Mouse (Mus musculus): ENCODE data around the gene Thbs1.
A peak's percentile ranks its signal among the peaks of the same experiment; 100 is the strongest.
"Not testable (repeated sequence)": the region's sequence is repeated elsewhere in the genome, so short reads cannot be mapped to it uniquely, and the experiment has no call there.

Gene Thbs1

DNA sequence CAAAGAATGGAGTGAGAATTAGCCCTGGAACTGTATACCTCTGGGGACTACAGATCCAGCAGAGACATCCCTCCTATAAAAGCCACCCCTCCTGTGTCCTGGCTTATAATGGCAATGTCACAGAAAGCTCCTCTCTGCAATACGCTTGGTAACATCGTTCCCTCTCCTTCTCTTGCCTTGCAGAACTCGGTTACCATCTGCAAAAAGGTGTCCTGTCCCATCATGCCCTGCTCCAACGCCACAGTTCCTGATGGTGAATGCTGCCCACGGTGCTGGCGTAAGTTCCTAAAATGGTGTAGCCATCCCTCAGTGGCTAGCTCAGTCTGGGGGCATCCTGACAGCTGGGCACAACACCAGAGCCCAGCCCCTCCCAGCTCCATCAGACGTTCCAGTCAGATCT, 4.0 kb downstream of the Thbs1 start:
- DNase-seq, result no peak

DNA sequence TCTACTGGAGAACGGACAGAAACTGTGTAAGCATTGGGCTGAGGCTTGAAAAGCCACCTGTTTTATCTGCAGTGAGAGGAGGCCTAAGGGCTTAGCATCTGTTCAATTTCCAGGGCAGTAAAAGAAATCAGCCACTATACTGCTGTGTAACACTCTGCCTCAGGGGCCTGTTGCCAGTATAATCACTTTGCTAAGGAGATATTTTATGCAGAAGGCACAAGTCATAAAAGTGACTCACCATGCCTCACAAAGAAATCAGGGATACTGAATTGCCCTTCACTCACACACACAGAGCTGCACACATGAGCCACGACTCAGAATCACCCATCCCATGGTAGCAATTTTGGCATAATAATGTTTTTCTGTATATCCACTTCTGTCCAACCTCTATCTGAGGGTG, 4.5 kb downstream of the Thbs1 start:
- DNase-seq, result no peak

GRCm38 (mm10) chr2:118116754-118117290, 5.1 kb downstream of the Thbs1 start:
- no peak for DNase-seq

- DNase-seq, result no peak
These were observed 5.7 kb downstream of the Thbs1 start for GRCm38 (mm10) chr2:118117401-118117800.

DNA sequence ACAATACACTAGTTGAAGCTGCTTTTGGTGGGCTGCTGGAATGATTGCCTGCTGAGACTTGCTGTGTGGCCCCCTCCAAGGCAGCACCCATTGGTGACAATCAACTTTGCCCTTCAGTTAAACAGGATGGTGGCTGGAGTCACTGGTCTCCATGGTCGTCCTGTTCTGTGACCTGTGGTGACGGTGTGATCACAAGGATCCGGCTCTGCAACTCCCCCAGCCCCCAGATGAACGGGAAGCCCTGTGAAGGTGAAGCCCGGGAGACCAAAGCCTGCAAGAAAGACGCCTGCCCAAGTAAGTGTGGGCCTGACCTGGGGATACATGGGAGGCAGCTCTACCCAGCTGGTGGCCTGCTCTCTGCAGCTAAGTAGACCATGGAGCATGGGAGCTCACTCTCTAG, 6.4 kb downstream of the Thbs1 start:
- no peak for DNase-seq

DNA sequence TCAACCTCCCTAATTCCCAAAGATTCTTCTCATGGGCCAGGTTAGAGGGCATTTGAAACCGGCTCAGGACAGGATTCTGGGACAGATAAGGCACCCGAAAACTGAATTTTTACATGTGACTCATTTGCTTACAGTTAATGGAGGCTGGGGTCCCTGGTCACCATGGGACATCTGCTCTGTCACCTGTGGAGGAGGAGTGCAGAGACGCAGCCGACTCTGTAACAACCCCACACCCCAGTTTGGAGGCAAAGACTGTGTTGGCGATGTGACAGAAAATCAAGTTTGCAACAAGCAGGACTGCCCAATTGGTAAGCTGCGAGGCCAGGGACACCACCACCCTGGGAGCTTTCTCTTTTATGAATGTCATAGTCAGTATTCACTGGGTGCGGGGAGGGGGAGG, 6.8 kb downstream of the Thbs1 start:
- DNase-seq, result no peak

DNA sequence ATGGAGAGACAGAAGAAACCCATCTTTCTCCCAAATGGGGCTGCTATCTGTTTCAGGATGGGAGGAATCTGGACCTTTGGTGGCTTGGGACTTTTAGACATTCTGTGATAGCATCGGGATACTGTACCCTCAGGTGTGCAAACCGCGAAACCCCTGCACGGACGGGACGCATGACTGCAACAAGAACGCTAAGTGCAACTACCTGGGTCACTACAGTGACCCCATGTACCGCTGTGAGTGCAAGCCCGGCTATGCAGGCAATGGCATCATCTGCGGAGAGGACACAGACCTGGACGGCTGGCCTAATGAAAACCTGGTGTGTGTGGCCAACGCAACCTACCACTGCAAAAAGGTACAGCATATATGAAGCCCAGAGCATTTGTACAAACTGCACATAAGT, 8.0 kb downstream of the Thbs1 start:
- no peak for DNase-seq

DNA sequence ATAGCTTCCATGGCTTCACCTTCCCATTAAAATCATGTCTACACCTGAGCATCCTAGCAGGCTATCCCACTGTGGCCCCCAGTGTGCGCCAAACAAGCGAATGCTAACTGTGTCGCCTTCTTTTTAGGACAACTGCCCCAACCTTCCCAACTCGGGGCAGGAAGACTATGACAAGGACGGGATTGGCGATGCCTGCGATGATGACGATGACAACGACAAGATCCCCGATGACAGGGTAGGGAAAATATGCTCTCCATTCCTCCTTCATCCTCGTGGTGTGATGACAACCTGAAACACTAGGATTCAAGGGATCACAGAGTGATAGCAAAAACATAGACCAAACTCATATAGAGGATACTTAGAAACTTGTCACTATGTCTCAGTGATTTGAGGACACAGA, 8.4 kb downstream of the Thbs1 start:
- DNase-seq, result no peak

GRCm38 (mm10) chr2:118120751-118121150, 9.1 kb downstream of the Thbs1 start:
- no peak for DNase-seq

DNA sequence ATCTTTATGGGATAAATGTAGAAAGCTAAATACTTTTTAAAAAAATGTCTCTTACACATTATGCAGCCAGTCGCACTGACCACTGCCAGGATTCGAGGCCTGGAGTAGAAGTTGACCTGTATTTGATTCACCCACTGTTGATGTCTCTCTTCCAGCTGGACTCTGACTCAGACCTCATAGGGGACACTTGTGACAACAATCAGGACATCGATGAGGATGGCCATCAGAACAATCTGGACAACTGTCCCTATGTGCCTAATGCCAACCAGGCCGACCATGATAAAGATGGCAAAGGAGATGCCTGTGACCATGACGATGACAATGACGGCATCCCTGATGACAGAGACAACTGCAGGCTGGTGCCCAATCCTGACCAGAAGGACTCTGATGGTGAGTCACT, 10.6 kb downstream of the Thbs1 start:
- no peak for DNase-seq

GRCm38 (mm10) chr2:118123743-118124142, 12.1 kb downstream of the Thbs1 start:
- DNase-seq, result no peak

DNA sequence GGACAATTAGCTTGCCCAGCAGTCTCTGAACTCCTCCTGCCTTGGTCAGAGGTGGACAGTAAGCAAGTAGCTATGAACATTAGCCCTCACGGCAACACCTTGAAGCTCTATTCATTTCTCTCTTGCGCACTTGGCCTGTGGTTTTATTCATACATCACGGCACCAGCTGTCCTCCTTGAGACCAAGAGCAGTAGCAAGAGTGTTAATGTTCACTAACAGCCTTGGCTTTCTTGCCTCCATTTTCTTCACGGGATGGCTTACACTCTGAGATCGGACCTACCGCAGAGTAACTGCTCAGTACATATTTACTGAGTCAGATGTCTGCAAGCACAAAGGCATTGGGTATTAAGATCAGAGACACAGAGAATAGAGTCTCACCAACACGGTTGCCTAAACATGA, 12.8 kb downstream of the Thbs1 start:
- DNase-seq, result no peak

DNA sequence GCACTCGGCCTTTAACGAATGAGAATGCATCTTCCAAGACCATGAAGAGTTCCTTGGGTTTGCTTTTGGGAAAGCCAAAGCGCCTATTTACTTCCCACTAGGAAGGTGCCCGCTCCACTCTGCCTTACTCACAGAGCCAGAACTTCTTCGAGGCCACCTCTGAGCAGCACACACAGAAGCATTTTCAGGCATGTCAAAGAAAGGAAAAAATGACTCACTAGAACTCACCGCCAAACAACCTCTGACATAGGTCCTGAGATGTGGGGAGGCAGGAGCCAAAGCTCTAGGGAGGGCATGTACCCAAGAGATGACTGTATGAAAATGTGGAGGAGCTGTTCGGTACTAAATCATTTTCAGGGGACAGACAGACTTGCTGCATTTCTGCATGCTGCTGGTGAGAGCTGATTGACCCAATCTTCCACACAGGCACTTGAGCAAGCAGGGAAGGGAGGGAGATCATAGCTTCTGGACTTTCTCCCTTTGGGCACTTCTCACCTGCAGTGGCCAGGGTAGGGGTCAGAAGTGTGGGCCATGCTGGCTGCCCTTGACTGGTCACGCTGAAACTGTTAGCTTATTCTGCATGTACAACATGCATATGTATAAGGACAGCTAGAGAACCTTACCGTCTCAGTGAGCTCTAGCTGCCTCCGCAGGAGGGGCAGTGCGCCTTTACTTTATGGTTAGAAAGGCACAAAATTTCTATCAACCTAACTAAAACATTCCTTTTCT, 13.7 kb downstream of the Thbs1 start:
- DNase-seq, result peak; percentile 55 to 83

DNA sequence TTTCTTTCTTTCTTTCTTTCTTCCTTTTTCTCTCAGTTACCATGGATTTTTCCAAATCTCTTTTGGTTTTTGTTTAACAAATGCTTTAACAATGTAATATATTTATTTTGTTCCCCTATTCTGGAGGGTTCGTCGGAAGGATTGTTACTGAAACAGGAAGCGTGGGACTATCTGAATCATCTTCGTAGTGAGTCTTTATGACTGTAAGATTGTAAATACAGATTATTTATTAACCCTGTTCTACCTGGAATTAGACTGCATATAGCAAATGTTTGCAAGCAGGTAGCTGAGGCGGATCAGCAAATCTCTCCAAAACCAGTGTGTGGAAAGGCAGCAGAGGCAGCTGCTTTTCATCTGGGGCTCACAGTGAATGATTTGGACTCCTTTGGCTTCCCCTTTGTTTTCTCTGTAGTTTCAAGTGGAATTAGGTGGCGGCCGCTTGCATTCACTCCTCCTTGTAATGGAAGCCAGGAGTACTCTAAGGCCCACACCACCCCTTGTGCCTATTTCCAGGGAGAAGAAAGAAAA, 14.3 kb downstream of the Thbs1 start:
- DNase-seq, result no peak

DNA sequence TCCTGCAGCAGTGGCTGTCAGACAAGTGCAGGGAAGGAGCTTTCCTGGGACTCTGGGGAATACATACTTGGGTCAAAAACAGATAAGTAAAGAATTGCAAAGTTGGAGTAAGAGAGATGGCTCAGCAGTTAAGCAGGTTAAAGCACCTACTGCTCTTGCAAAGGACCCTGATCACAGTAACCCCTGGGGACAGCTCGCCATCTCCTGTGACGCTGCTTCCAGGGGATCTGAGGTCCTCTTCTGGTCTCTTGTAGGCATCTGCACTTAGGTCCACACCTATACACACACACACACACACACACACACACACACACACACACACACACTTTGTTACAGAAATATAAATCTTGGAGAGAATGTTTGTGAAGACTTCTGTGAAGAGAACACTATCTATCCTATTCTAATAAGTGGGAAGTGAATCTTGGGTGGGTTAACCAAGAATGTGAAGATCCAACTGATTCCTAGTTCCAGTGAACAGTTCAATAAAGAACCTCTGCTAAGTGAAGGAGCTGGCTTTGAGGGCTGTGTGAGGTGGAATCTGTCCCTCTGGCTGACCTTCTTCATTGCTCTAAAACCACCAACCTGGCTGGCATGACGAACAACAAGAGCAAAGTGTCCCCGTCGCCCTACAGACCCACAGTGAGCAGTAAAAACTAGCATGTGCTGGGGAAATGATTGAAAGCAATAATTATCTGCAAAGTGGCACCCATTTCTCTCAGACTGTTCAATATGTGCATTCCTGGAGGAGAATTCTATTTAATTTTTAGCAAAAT, 16.0 kb downstream of the Thbs1 start:
- DNase-seq, result no peak

GRCm38 (mm10) chr2:118128313-118128712, 16.6 kb downstream of the Thbs1 start:
- no peak for DNase-seq

- DNase-seq, result no peak
These were observed 25.4 kb downstream of the Thbs1 start for GRCm38 (mm10) chr2:118137071-118137470.

- DNase-seq, result no peak
These were observed 26.1 kb downstream of the Thbs1 start for GRCm38 (mm10) chr2:118137776-118138175.

GRCm38 (mm10) chr2:118139261-118139660, 27.6 kb downstream of the Thbs1 start:
- DNase-seq, result no peak

DNA sequence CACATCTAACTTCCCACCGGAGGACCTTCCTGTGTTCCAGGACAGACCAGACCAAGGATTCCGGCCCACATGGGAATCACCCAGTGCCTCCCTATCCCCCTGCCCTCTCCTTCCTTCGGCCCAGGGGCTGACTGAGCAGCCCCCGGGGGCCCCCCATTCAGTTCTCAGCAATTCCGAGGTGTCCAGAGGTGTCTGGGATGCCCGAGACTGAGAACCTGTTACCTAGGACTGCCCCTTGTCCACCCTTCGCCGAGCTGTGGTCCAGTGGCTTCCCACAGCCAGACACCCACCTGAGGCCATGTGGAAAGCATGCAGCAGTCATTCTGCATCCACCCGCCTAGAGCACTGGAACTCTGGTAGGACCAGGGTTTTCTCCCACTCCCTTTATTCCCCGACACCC, 30.0 kb downstream of the Thbs1 start:
- no peak for DNase-seq

GRCm38 (mm10) chr2:118147749-118148148, 36.1 kb downstream of the Thbs1 start:
- not testable (repeated sequence) for DNase-seq

- no peak for DNase-seq
These were observed 36.9 kb downstream of the Thbs1 start for GRCm38 (mm10) chr2:118148321-118149142.
